Mouse (Mus musculus) CH12.LX (cell line): ENCODE data around the gene Plekhg3. TPM values are rescaled to one million over a fixed set of nuclear protein-coding genes. Genes with fewer than 3 reads are reported as not detected.

Source experiments
- DNase-seq: peaks from one replicate; pipeline ENCODE4 v3.0.0-alpha.2; 2013; ENCODE audit errors: extremely low read depth
- H3K27ac ChIP-seq: 2 replicates; pipeline ENCODE4 v1.5.1; 2012; ENCODE audit warnings: low read depth, mild to moderate bottlenecking, control low read depth, moderate library complexity; ENCODE audit not compliant: insufficient read depth
- H3K27me3 ChIP-seq: replicated peaks from 2 replicates; pipeline ENCODE3; 2012; ENCODE audit warnings: inconsistent platforms
- H3K36me3 ChIP-seq, 2 experiments: replicated peaks in 1 of 2; 2 replicates each; pipeline versions ENCODE3 to v1.6.1; 2012; ENCODE audit warnings: inconsistent platforms in 1 of 2, low read length in 1 of 2, mild to moderate bottlenecking in 1 of 2, mixed read lengths in 1 of 2, moderate library complexity in 1 of 2; ENCODE audit not compliant: control insufficient read depth in 1 of 2, insufficient read depth in 1 of 2
- H3K4me1 ChIP-seq, 2 experiments: 2 replicates each; pipeline ENCODE4 v1.6.1; 2012; ENCODE audit warnings: inconsistent platforms in 1 of 2, moderate library complexity in 1 of 2; ENCODE audit not compliant: insufficient read depth in 2 of 2, control insufficient read depth in 1 of 2
- H3K4me2 ChIP-seq: 2 replicates; pipeline ENCODE4 v1.6.1; 2012; ENCODE audit warnings: low read depth, mild to moderate bottlenecking, control low read depth; ENCODE audit not compliant: poor library complexity, insufficient read depth, severe bottlenecking
- H3K4me3 ChIP-seq, 3 experiments: fragments of 150-350 bp in 1 of 3; sonication (generic) in 1 of 3; replicated peaks in 1 of 3; 2 replicates each; pipeline versions ENCODE3 to v1.5.1; 2011 to 2012; ENCODE audit warnings: low read depth in 2 of 3, low read length in 2 of 3, mild to moderate bottlenecking in 2 of 3, moderate library complexity in 2 of 3, control low read depth in 1 of 3, improper control_type of control experiment in 1 of 3, inconsistent platforms in 1 of 3, mixed read lengths in 1 of 3; ENCODE audit not compliant: poor library complexity in 1 of 3
- H3K79me2 ChIP-seq: replicated peaks from 2 replicates; pipeline ENCODE4 v1.6.1; 2012; ENCODE audit warnings: mild to moderate bottlenecking, moderate library complexity; ENCODE audit not compliant: control insufficient read depth, poor library complexity, insufficient read depth, severe bottlenecking; ENCODE audit errors: extremely low read depth
- H3K9ac ChIP-seq: 2 replicates; pipeline ENCODE4 v1.6.1; 2012; ENCODE audit warnings: low read depth, mild to moderate bottlenecking, control low read depth, moderate library complexity; ENCODE audit not compliant: insufficient read depth
- H3K9me3 ChIP-seq: replicated peaks from 2 replicates; pipeline ENCODE3; 2012; ENCODE audit warnings: low read length, inconsistent platforms, mixed read lengths
- CTCF ChIP-seq, 2 experiments: IDR thresholded peaks in 1 of 2; conservative IDR thresholded peaks in 1 of 2; 2 replicates each; pipeline ENCODE4 v1.5.1; 2011 to 2012; ENCODE audit warnings: low read depth in 2 of 2, low read length in 2 of 2, improper control_type of control experiment in 1 of 2, inconsistent platforms in 1 of 2, mild to moderate bottlenecking in 1 of 2, moderate library complexity in 1 of 2
- MAX ChIP-seq: IDR thresholded peaks from 2 replicates; pipeline ENCODE4 v1.6.1; 2011; ENCODE audit warnings: low read length, improper control_type of control experiment
- MAZ ChIP-seq: IDR thresholded peaks from 2 replicates; pipeline ENCODE4 v1.6.1; 2012; ENCODE audit warnings: low read depth, mild to moderate bottlenecking, inconsistent platforms, low read length, improper control_type of control experiment, moderate library complexity
- POLR2AphosphoS2 ChIP-seq: IDR thresholded peaks from 2 replicates; pipeline ENCODE4 v1.6.1; 2011; ENCODE audit warnings: low read depth, low read length, improper control_type of control experiment
- RAD21 ChIP-seq: IDR thresholded peaks from 2 replicates; pipeline ENCODE4 v1.6.1; 2011; ENCODE audit warnings: low read depth, mild to moderate bottlenecking, low read length, improper control_type of control experiment, moderate library complexity
- RCOR1 ChIP-seq: conservative IDR thresholded peaks from 2 replicates; pipeline ENCODE4 v1.6.1; 2012; ENCODE audit warnings: low read depth, mild to moderate bottlenecking, inconsistent platforms, low read length, improper control_type of control experiment
- SMC3 ChIP-seq: IDR thresholded peaks from 2 replicates; pipeline ENCODE4 v1.6.1; 2011; ENCODE audit warnings: low read depth, low read length, improper control_type of control experiment
- TCF12 ChIP-seq: IDR thresholded peaks from 2 replicates; pipeline ENCODE4 v1.6.1; 2014; ENCODE audit warnings: low read depth, mild to moderate bottlenecking, inconsistent platforms, low read length, improper control_type of control experiment
- USF1 ChIP-seq: IDR thresholded peaks from 2 replicates; pipeline ENCODE4 v1.6.1; 2014; ENCODE audit warnings: low read depth, mild to moderate bottlenecking, inconsistent platforms, low read length, improper control_type of control experiment
- ZKSCAN1 ChIP-seq: IDR thresholded peaks from 2 replicates; pipeline ENCODE4 v1.6.1; 2012; ENCODE audit warnings: low read depth, inconsistent platforms, low read length, improper control_type of control experiment, borderline replicate concordance
- dilution Hi-C: fragments of 300-500 bp; cut with MboI; formaldehyde crosslinking; loops from 2 replicates; pipeline ENCODE4 v1.14.3; 2020; ENCODE audit warnings: low sequenced_read_pairs; ENCODE audit not compliant: extremely low pct_unique_long_range_greater_than_20kb, extremely low pct_ligation_motif_present
- in situ Hi-C: fragments of 300-500 bp; cut with MboI; formaldehyde crosslinking; loops from 3 replicates; pipeline ENCODE4 v1.14.3; 2019; ENCODE audit warnings: low sequenced_read_pairs, low pct_ligation_motif_present, low pct_unique_long_range_greater_than_20kb, mixed read lengths
- polyA plus RNA-seq: library from polyadenylated mRNA; unstranded; fragments of >175 nt; gene quantifications from 2 replicates; pipeline ENCODE4 v1.2.1, GENCODE M21; 2012; ENCODE audit warnings: low read depth; ENCODE audit not compliant: insufficient read length
- total RNA-seq, 2 experiments: library from RNA; depleted of rRNA; stranded (reverse); fragments of 300-350 nt in 1 of 2; fragments of >200 nt in 1 of 2; gene quantifications; 2 replicates each; pipeline ENCODE4 v1.2.3; 2012 to 2014

The Plekhg3 gene
- total and polyA plus RNA-seq, 3 experiments: 0.04 to 6.1 (median 0.27) TPM

GRCm38 (mm10) chr12:76595830-76596229 lies 65.1 kb downstream of the Plekhg3 start:
- H3K9me3 ChIP-seq: no peaks in the 10 kb centered on the region
- H3K27me3 ChIP-seq: peaks cover 34% of the 10 kb centered on the region
- no peak for TF ChIP-seq USF1
- no peak for TF ChIP-seq TCF12
- TF ChIP-seq ZKSCAN1: no peak
- TF ChIP-seq POLR2AphosphoS2: no peak
- TF ChIP-seq, all 38 proteins: peak for 0
- dilution Hi-C loops (no loop called here), in situ Hi-C loops (loop anchor here (10.0 kb wide), 1 partner anchor 231 kb away; the partner anchor contains the start of gene Zbtb25)
- no peaks in the 10 kb centered on the region for H3K79me2 ChIP-seq
- H3K4me1 ChIP-seq: peaks cover 12% of the 10 kb centered on the region in 2 experiments
- no peak overlapping the region for H3K9ac ChIP-seq
- H3K4me3 ChIP-seq: no peak overlapping the region
- H3K36me3 ChIP-seq: no peaks in the 10 kb centered on the region
- no peak overlapping the region for H3K27ac ChIP-seq
- no peak overlapping the region for H3K4me2 ChIP-seq
- no peak for DNase-seq

DNA sequence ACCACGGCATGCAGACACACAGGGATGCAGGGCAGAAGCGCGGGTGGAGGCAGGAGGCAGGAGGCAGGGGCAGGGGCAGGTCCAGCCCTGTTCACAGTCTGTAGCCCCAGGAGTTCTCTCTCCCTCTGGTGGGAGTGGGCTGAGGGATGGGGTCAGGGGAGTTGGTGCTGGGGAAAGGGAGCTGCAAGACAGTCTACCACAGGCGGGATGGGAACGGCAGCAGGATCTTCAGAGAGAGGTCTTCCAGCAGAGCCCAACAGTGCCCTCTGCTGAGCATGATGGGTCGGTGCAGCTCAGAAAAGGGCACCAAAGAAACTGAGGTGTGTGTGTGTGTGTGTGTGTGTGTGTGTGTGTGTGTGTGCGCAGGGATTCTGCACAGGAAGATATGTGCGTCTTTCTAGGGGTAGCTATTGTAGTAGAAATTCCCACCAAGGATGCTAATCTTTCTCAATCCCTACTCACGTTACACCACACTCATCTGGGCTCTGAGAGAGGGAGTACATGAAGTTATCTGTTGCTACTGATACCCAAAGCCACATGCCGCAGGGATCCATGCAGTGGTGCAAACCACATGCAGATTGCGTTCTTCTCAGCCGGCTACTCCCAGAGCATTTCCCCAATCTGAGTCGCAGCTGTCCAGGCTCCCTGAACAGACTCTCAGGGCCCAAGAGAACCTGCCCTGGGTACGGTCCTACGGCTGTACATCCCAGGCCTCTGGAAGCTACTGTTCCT lies 65.8 kb downstream of the Plekhg3 start:
- in situ Hi-C loops (loop anchor here (10.0 kb wide), 1 partner anchor 232 kb away; the partner anchor contains the start of gene Zbtb25), dilution Hi-C loops (no loop called here)
- no peaks in the 10 kb centered on the region for H3K79me2 ChIP-seq
- no peak overlapping the region for H3K9ac ChIP-seq
- no peak overlapping the region for H3K27ac ChIP-seq
- H3K36me3 ChIP-seq: no peaks in the 10 kb centered on the region
- TF ChIP-seq CTCF (conservative IDR thresholded peaks at IDR 0.05 in 1 of 2, IDR thresholded peaks at IDR 0.05 in 1 of 2; ENCODE audit: low read depth in 2 of 2, low read length in 2 of 2) (peak; percentile 45 to 87), SMC3 (peak; percentile 91), RAD21 (peak; percentile 80), MAX (peak; percentile 34; the same call in 1 of the 2 replicates), RCOR1 (no peak)
- H3K4me2 ChIP-seq: no peak overlapping the region
- H3K27me3 ChIP-seq: peaks cover 29% of the 10 kb centered on the region
- DNase-seq: peak; percentile 60
- no peak overlapping the region for H3K4me3 ChIP-seq
- H3K4me1 ChIP-seq: peaks cover 12% of the 10 kb centered on the region in 2 experiments
- no peaks in the 10 kb centered on the region for H3K9me3 ChIP-seq

DNA sequence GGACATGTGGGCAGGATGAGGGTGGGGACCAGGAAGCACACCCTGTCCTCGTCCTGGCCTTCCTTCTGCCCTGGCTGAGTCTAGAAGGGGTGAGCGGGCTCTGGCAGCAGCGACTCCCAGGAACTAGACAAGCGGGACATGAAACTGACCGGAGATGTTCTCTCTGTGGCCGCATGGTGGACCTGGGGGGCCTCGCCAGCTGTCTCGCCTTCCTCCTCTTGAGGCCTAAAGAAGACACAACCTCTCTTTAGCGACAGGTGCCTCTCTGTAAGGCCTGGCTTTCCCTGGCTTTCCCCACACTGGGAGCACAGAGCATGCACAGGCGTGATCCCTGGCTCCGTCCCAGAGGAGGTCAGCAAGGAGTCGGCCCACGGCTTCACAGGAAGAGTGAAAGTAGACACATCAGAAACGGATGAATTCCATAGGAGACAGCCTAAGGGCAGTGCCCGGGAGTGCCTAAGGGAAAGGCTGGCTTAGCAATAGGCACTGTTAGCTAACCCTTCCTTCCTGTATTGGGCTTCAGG lies 66.9 kb downstream of the Plekhg3 start:
- Histone ChIP-seq H3K79me2 (no peaks in the 10 kb centered on the region), H3K27me3 (peaks cover 32% of the 10 kb centered on the region), H3K4me2 (no peak overlapping the region), H3K4me1 (peaks cover 12% of the 10 kb centered on the region in 2 experiments), H3K9me3 (no peaks in the 10 kb centered on the region), H3K9ac (no peak overlapping the region), H3K4me3 (no peak overlapping the region), H3K27ac (no peak overlapping the region), H3K36me3 (no peaks in the 10 kb centered on the region)
- in situ Hi-C loops: loop anchor here (10.0 kb wide), 1 partner anchor 233 kb away; the partner anchor contains the start of gene Zbtb25
- dilution Hi-C loops: no loop called here
- no peak for TF ChIP-seq MAZ
- DNase-seq: no peak
